Mouse (Mus musculus): Measurements from ENCODE around the gene Ifna6. TPM values are rescaled to one million over a fixed set of nuclear protein-coding genes. Genes with fewer than 3 reads are reported as not detected.
"Not testable (repeated sequence)": the region's sequence is repeated elsewhere in the genome, so short reads cannot be mapped to it uniquely, and the experiment has no call there.

Ifna6 gene
- polyA plus RNA-seq, 1 experiment from 2014 or later = not detected

DNA sequence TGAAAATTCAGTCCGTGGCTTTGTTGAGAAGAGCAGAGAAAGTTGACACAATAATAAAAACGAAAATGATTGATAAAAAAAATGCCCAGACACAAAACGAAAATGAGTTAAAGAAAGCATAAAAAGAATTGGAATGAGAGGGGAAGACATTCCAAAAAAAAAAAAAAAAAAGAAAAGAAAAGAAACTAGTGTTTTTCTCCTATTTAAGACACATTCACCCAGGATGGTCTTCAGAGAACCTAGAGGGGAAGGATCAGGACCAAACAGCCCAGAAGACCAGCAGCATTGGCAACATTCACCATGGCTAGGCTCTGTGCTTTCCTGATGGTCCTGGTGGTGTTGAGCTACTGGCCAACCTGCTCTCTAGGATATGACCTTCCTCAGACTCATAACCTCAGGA lies 11.3 kb upstream of the Ifna6 start, which contains the start of gene Ifna7:
Ifna7 (plus strand) TSS at position 301 of the 400 bp plus-strand sequence.
- ChIA-PET POLR2A (no interaction called here), CTCF (no interaction called here)
- DNase-seq (ENCODE audit: low read depth, low spot score) = no peak
- no peaks in the 10 kb centered on the region for H3K27me3 ChIP-seq
- no peak for ATAC-seq
- in situ Hi-C loops (cut with MboI; ENCODE audit: low pct_unique_long_range_greater_than_20kb) = no loop called here
- TF ChIP-seq CTCF (IDR thresholded peaks at IDR 0.05) = no peak

DNA sequence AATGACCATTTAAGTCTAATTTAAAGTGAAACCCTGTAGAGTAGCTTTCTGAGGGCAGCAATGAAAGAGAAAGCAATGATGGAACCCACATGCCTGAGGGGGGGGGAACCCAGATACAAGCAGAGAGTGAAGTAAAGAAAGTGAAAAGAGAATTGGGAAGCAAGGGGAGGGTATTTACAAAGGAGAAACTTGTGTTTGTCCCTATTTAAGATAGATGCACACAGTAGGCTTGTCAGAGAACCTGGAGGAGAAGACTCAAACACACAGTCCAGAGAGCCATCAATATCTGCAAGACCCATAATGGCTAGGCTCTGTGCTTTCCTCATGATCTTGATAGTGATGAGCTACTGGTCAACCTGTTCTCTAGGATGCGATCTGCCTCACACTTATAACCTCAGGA lies 7.6 kb upstream of the Ifna6 start, which contains the start of gene Ifna11:
Ifna11 (plus strand) TSS at position 301 of the 400 bp plus-strand sequence.
- TF ChIP-seq CTCF (IDR thresholded peaks at IDR 0.05) = no peak
- H3K27me3 ChIP-seq = no peaks in the 10 kb centered on the region
- ChIA-PET CTCF (interaction anchor here (1.2 kb wide), 1 partner anchor 11 kb away, joined by 5 read pairs; no protein-coding TSS in a partner anchor), POLR2A (no interaction called here)
- DNase-seq (ENCODE audit: low read depth, low spot score) = no peak
- ATAC-seq = no peak
- in situ Hi-C loops (cut with MboI; ENCODE audit: low pct_unique_long_range_greater_than_20kb) = no loop called here

DNA sequence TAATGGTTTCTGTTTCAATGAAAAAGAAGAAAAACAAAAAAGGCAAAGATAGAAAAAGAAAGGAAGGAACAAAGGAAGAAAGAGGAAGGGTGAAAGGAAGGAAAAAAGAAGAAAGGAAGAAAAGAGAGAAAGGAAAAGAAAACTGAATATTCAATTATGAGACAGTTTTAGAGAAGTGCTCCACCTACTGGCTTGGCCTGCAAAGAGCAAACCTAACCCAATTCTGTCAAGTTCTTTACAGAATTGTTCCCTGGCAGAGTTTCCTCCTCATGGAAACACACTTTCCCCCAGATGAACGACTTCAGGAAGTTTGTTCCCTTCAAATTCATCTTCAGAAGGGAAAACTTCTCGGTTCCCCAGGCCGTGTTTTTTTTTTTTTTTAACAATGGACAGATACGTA lies 4.2 kb upstream of the Ifna6 start:
- ATAC-seq (no peak), DNase-seq (ENCODE audit: low read depth, low spot score) (no peak)
- in situ Hi-C loops (cut with MboI; ENCODE audit: low pct_unique_long_range_greater_than_20kb) = no loop called here
- H3K27me3 ChIP-seq = no peaks in the 10 kb centered on the region
- ChIA-PET CTCF (interaction anchor here (1.9 kb wide), 1 partner anchor 8 kb away, joined by 10 read pairs; no protein-coding TSS in a partner anchor), POLR2A (no interaction called here)
- peak; percentile 34 for TF ChIP-seq CTCF (IDR thresholded peaks at IDR 0.05)

DNA sequence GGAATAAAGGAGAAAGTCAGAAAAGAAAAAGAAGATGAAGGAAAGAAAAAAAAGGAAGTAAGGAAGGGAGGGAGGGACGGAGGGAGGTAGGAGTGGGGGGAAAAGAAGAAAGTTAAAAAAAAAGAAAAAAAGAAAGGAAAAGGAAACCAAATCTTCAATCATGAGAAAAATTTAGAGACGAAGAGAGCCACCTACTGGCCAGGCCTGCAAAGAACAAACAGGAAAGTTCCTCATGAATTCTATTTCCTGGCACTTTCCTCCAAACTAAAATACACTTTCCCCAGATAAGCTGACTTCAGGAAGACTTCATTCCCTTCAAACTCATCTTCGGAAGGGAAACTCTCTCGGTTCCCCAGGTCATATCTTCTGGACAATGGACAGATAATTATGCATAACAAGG lies 3.3 kb downstream of the Ifna6 start:
- ChIA-PET CTCF (interaction anchor here (1.0 to 3.0 kb wide), 18 partner anchors 8 to 669 kb away, joined by 3 to 31 read pairs (median 6); partner anchors contain the start of genes Ifna14 and Ifna4), POLR2A (no interaction called here)
- in situ Hi-C loops (cut with MboI; ENCODE audit: low pct_unique_long_range_greater_than_20kb) = loop anchor here (5.0 to 25.0 kb wide), 5 partner anchors 258 to 1718 kb away; partner anchors contain the start of genes Dmrta1 and Ifna14
- peak; percentile 30 for DNase-seq (ENCODE audit: low read depth, low spot score)
- ATAC-seq = peak; percentile 27
- H3K27me3 ChIP-seq = peaks cover 4% of the 10 kb centered on the region
- TF ChIP-seq CTCF (IDR thresholded peaks at IDR 0.05) = peak; percentile 97

DNA sequence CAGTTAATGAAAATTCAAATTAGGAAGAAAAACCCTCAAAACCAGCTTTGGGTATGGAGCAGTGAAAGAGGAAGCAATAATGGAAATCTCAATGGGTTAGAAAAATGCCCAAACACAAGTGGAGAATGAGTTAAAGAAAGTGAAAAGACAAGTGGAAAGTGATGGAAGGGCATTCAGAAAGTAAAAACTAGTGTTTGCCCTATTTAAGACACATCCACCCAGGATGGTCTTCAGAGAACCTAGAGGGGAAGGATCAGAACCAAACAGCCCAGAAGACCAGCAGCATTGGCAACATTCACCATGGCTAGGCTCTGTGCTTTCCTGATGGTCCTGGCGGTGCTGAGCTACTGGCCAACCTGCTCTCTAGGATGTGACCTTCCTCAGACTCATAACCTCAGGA lies 8.0 kb downstream of the Ifna6 start, which contains the start of gene Ifna5:
Ifna5 (plus strand) TSS at position 301 of the 400 bp plus-strand sequence.
- DNase-seq (ENCODE audit: low read depth, low spot score); POLR2A ChIA-PET; H3K27me3 ChIP-seq; CTCF ChIA-PET; ATAC-seq: not testable (repeated sequence)
- in situ Hi-C loops (cut with MboI; ENCODE audit: low pct_unique_long_range_greater_than_20kb) = loop anchor here (25.0 kb wide), 4 partner anchors 673 to 1723 kb away; partner anchors contain the start of gene Dmrta1

DNA sequence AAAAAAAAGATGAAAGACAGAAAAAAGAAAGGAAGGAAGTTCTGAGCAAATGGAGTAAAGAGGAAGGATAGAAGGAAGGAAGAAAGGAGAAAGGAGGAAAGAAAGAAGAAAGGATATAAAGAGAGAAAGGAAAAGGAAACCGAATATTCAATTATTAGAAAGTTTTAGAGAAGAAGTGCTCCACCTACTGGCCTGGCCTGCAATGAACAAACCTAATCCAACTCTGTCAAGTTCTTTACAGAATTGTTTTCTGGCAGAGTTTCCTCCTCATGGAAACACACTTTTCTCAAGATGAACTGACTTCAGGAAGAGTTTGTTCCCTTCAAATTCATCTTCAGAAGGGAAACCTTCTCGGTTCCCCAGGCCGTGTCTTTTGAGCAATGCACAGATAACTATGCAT lies 11.6 kb downstream of the Ifna6 start:
- DNase-seq (ENCODE audit: low read depth, low spot score) (no peak), ATAC-seq (no peak)
- TF ChIP-seq CTCF (IDR thresholded peaks at IDR 0.05) = peak; percentile 42
- in situ Hi-C loops (cut with MboI; ENCODE audit: low pct_unique_long_range_greater_than_20kb) = loop anchor here (25.0 kb wide), 4 partner anchors 677 to 1727 kb away; partner anchors contain the start of gene Dmrta1
- H3K27me3 ChIP-seq = no peaks in the 10 kb centered on the region
- CTCF ChIA-PET = interaction anchor here (1.1 kb wide), 1 partner anchor 10 kb away, joined by 4 read pairs; no protein-coding TSS in a partner anchor
- POLR2A ChIA-PET = no interaction called here

DNA sequence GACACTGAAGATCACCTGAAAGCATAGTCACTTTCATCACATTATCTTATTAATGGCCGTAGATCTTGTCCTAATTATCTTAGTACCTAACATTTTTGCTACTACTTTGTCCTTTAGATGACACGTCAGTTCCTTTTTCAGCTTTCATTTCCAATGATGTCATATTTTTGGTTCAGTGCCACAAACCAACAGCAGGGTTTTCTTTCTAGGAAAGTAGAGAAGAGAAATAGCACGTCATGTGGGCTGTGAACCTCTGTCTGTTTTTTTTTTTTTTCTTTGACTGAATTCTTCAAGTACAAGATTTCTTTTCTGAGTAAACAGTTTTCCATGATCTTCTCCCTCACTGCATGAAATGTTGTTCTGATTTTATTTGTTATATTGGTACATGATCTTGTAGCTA lies 12.8 kb downstream of the Ifna6 start:
- ATAC-seq (no peak), DNase-seq (ENCODE audit: low read depth, low spot score) (no peak)
- in situ Hi-C loops (cut with MboI; ENCODE audit: low pct_unique_long_range_greater_than_20kb) = loop anchor here (25.0 kb wide), 4 partner anchors 678 to 1728 kb away; partner anchors contain the start of gene Dmrta1
- POLR2A ChIA-PET = no interaction called here
- no peak for TF ChIP-seq CTCF (IDR thresholded peaks at IDR 0.05)
- CTCF ChIA-PET = no interaction called here
- peaks cover 4% of the 10 kb centered on the region for H3K27me3 ChIP-seq

DNA sequence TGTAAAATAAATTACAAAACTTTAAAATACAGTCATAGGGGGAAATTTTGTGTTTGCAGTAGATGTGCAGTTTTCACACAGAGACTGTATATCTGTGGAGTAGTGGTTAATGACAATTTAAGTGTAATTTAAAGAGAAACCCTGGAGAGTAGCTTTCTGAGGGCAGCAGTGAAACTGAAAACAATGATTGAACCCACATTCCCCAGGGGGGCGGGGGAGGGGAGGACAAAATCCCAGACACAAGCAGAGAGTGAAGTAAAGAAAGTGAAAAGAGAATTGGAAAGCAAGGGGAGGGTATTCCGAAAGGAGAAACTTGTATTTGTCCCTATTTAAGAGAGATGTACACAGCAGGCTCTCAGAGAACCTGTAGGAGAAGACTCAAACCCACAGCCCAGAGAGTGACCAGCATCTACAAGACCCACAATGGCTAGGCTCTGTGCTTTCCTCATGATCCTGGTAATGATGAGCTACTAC lies 14.3 kb downstream of the Ifna6 start, which contains the start of gene Ifna4:
Ifna4 (plus strand) TSS at position 424 of the 474 bp plus-strand sequence.
- DNase-seq (ENCODE audit: low read depth, low spot score) (no peak), ATAC-seq (no peak)
- H3K27me3 ChIP-seq = peaks cover 8% of the 10 kb centered on the region
- ChIA-PET POLR2A (no interaction called here), CTCF (interaction anchor here (1.1 kb wide), 1 partner anchor 10 kb away, joined by 6 read pairs; no protein-coding TSS in a partner anchor)
- TF ChIP-seq CTCF (IDR thresholded peaks at IDR 0.05) = no peak
- in situ Hi-C loops (cut with MboI; ENCODE audit: low pct_unique_long_range_greater_than_20kb) = loop anchor here (25.0 kb wide), 4 partner anchors 679 to 1729 kb away; partner anchors contain the start of gene Dmrta1

DNA sequence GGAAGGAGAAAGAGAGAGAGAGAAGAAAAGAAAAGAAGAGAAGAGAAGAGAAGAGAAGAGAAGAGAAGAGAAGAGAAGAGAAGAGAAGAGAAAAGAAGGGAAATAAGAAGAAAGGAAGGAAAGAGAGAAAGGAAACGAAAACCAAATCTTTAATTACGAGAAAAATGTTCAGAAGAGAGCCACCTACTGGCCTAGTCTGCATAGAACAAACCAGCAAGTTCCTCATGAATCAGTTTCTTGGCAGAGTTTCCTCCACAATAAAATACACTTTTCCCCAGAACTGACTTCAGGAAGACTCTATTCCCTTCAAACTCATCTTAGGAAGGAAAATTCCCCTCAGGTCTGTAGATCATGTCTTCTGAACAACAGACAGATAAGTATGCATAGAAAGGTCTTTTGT lies 18.1 kb downstream of the Ifna6 start:
- DNase-seq (ENCODE audit: low read depth, low spot score) (no peak), ATAC-seq (no peak)
- in situ Hi-C loops (cut with MboI; ENCODE audit: low pct_unique_long_range_greater_than_20kb) = loop anchor here (25.0 kb wide), 4 partner anchors 683 to 1733 kb away; partner anchors contain the start of gene Dmrta1
- TF ChIP-seq CTCF (IDR thresholded peaks at IDR 0.05) = peak; percentile 40
- CTCF ChIA-PET = no interaction called here
- peaks cover 9% of the 10 kb centered on the region for H3K27me3 ChIP-seq
- POLR2A ChIA-PET = no interaction called here

DNA sequence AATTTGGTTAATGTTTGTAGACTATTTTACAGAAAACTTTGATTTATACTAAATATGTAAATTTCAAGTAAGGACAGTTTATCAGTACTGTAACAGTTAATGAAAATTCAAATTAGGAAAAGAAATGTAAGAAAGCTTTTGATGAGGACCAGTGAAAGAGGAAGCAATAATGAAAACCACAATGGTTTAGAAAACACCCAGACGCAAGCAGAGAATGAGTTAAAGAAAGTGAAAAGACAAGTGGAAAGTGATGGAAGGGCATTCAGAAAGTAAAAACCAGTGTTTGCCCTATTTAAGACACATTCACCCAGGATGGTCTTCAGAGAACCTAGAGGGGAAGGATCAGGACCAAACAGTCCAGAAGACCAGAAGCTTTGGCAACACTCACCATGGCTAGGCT lies 22.5 kb downstream of the Ifna6 start, which contains the start of gene Ifna1:
Ifna1 (plus strand) TSS at position 390 of the 400 bp plus-strand sequence.
- POLR2A ChIA-PET = no interaction called here
- no peak for DNase-seq (ENCODE audit: low read depth, low spot score)
- peaks cover 5% of the 10 kb centered on the region for H3K27me3 ChIP-seq
- no peak for TF ChIP-seq CTCF (IDR thresholded peaks at IDR 0.05)
- in situ Hi-C loops (cut with MboI; ENCODE audit: low pct_unique_long_range_greater_than_20kb) = loop anchor here (25.0 kb wide), 5 partner anchors 87 to 1737 kb away; partner anchors contain the start of genes Dmrta1, Gm13271, Gm13283 and Gm13290
- CTCF ChIA-PET = interaction anchor here (1.3 kb wide), 1 partner anchor 11 kb away, joined by 4 read pairs; no protein-coding TSS in a partner anchor
- ATAC-seq = no peak

Measured in Patski (cell line).